Mouse (Mus musculus) stomach, embryonic 14.5 days (tissue): ENCODE data around the gene Bag6. TPM values are rescaled to one million over a fixed set of nuclear protein-coding genes. Genes with fewer than 3 reads are reported as not detected.

ENCODE experiments used
- ATAC-seq: fragments of 200-750 bp; cut with Nextera tagmentation; 2 replicates; pipeline ENCODE4 v1.8.0; 2017; ENCODE audit warnings: low read depth, moderate TSS enrichment; ENCODE audit not compliant: insufficient number of reproducible peaks, insufficient read depth, low FRiP score
- H3K27ac ChIP-seq: fragments of 300-500 bp; sonication (generic); 2 replicates; pipeline ENCODE4 v1.5.1; 2014; ENCODE audit warnings: mild to moderate bottlenecking, low read length, moderate library complexity, mixed read lengths
- H3K27me3 ChIP-seq: fragments of 300-500 bp; sonication (generic); 2 replicates; pipeline ENCODE4 v1.6.1; 2014; ENCODE audit warnings: low read length, control low read depth, mixed read lengths; ENCODE audit not compliant: control insufficient read depth, insufficient read depth
- H3K36me3 ChIP-seq: fragments of 300-500 bp; sonication (generic); 2 replicates; pipeline ENCODE4 v1.6.1; 2014; ENCODE audit warnings: mild to moderate bottlenecking, control low read depth, low read length, moderate library complexity, mixed read lengths; ENCODE audit not compliant: control insufficient read depth, insufficient read depth
- H3K4me1 ChIP-seq: fragments of 300-500 bp; sonication (generic); 2 replicates; pipeline ENCODE4 v1.6.1; 2014; ENCODE audit warnings: low read length, control low read depth, mixed read lengths; ENCODE audit not compliant: control insufficient read depth, insufficient read depth
- H3K4me2 ChIP-seq: fragments of 300-500 bp; sonication (generic); replicated peaks from 2 replicates; pipeline ENCODE4 v1.6.1; 2014; ENCODE audit warnings: low read depth, low read length, control low read depth
- H3K4me3 ChIP-seq: fragments of 300-500 bp; sonication (generic); 2 replicates; pipeline ENCODE4 v1.5.1; 2014; ENCODE audit warnings: low read depth, low read length, control low read depth
- H3K9ac ChIP-seq: fragments of 300-500 bp; sonication (generic); replicated peaks from 2 replicates; pipeline ENCODE4 v1.6.1; 2014; ENCODE audit warnings: low read depth, mild to moderate bottlenecking, control low read depth, low read length, moderate library complexity, mixed read lengths
- H3K9me3 ChIP-seq: fragments of 300-500 bp; sonication (generic); 2 replicates; pipeline ENCODE4 v1.6.1; 2016; ENCODE audit warnings: low read depth, low read length, control low read depth; ENCODE audit not compliant: control insufficient read depth
- WGBS: fragments of 180-500 bp; shearing (Covaris S2); extraction: QIAGEN DNeasy Blood & Tissue Kit; methylation state at CpG from one replicate; pipeline ENCODE4 v1.1.7; 2014; 5-methylcytosine and 5-hydroxymethylcytosine counted together
- polyA plus RNA-seq: library from polyadenylated mRNA; unstranded; fragments of >200 nt; fragmentation: Nextera tagmentation; extraction: Ambion mirVana; gene quantifications from 2 replicates; pipeline ENCODE4 v1.2.1, GENCODE M21; 2014

The Bag6 gene
- polyA plus RNA-seq, 1 experiment from 2014 or later, result 86.5 TPM

DNA sequence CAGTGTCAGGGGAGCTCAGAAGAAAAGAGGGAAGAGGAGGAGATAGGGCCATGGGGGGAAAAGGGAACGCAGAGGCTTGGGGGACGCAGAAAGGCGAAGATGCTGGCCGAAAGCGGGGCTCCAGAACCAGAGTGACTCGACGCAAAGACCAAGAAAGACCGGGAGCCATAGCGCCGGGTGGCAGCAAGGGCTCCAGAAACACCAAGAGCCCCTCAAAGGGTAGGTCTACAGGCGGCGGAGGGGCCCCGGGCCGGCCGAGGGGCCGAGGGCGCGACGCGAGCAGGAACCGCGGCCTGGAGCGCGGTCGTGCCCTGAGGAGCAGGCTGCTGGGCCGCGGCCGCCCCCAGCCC lies 29.2 kb downstream of the Bag6 start:
- Histone ChIP-seq H3K4me1 (peaks cover 18% of the 10 kb centered on the region), H3K27me3 (no peaks in the 10 kb centered on the region), H3K4me2 (peak overlapping the region; percentile 59), H3K9ac (peak overlapping the region; percentile 100), H3K9me3 (no peaks in the 10 kb centered on the region), H3K36me3 (peaks cover 32% of the 10 kb centered on the region), H3K27ac (peak overlapping the region; percentile 95), H3K4me3 (peak overlapping the region; percentile 99)
- ATAC-seq, result no peak
- WGBS, result under 1% methylated on average over 21 of the region's 28 CpGs

DNA sequence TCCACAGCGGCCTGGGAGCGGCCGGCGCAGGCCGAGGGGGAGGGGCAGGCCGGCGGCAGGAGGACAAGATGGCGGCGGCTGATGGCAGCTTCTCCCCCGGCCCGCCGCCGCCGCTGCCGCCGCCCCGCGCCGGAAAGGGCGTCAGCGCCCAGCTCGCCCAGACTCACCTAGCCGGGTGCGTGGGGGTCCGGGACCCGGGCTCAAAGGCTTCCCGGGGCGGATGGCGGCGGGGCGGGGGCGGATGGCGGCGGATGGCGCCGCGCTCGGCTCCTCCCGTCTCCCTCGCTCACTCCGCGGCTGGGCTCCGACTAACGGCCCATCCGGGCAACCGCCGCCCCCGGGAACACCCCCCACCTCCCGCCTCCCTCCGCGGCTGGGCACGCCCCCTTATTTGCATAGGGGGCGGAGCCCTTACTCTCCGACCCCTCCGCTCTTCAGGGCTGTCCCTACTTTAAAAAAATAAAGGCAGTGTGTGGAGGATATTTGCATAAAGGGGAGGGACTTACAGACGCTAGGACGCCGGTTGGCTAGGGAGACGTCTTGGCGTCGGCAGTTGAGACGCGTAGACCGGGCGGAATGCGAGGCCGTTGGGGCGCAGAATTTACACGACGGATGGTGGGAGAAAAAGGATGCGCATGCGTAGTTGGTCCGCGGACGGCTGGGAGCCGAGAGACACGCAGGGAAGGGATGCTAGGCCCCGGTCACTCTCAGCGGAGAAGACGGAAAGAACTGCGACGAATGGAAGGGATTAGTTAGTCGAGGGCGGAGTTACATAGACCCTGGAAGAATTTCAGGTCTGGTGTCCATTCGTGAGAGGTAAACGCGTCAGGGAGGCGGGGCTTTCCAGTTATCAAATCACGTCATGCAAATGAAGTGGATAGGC lies 29.8 kb downstream of the Bag6 start, which contains the start of gene Prrc2a:
Gene Prrc2a, minus strand, starts transcription at position 330 of the 883 bp plus-strand sequence.
- H3K4me1 ChIP-seq, result peaks cover 18% of the 10 kb centered on the region
- peak within 1 kb of the TSS; percentile 59 for H3K4me2 ChIP-seq
- H3K27me3 ChIP-seq, result no peaks in the 10 kb centered on the region
- H3K9ac ChIP-seq, result peak within 1 kb of the TSS; percentile 100
- peak; percentile 97 for ATAC-seq
- H3K27ac ChIP-seq, result peak within 1 kb of the TSS; percentile 96
- H3K36me3 ChIP-seq, result peaks cover 26% of the 10 kb centered on the region
- no peaks in the 10 kb centered on the region for H3K9me3 ChIP-seq
- H3K4me3 ChIP-seq, result peak within 1 kb of the TSS; percentile 99
- under 1% methylated on average over 66 of the region's 89 CpGs for WGBS

GRCm38 (mm10) chr17:35165451-35166155 lies 30.6 kb downstream of the Bag6 start:
- no peaks in the 10 kb centered on the region for H3K9me3 ChIP-seq
- no peaks in the 10 kb centered on the region for H3K27me3 ChIP-seq
- H3K27ac ChIP-seq, result peak overlapping the region; percentile 96
- H3K4me1 ChIP-seq, result peaks cover 18% of the 10 kb centered on the region
- 0 out of 2 replicates have a peak overlapping the region, but pooled peaks have one; percentile 41 for H3K9ac ChIP-seq
- 19% methylated on average over 12 of the region's 12 CpGs for WGBS
- H3K36me3 ChIP-seq, result peaks cover 18% of the 10 kb centered on the region
- peak overlapping the region; percentile 56 for H3K4me2 ChIP-seq
- ATAC-seq, result no peak
- H3K4me3 ChIP-seq, result peak overlapping the region; percentile 99

DNA sequence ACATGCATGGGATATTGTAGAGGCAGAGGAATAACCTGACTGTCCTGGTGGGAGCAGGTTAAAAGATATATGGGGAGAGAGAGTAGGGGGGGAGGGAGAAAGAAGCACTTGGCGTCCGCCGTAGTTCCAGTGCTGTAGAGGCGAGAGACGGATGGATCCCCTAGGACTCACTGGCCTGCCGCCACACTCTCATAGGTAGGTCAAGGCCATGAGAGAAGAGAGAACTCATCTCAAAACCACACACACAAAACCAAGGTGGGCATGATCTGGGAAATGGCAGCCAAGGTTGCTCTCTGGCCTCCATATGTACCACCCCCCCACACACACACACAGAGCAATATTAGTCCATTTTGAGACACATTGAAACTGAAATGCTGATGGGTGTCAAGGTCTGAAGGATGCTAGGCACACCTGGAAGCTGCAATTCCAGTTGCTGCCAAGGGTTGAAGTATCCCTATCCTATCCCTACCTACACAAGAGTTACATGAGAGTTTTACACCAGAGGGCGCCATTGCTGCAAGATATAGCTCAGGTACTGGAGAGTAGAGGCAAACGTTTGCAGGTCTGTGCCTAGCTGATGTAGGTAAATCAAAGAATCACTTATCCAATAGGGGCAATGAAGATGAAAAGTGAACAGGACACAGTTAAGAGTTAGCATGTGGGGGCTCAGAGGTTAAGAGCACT lies 31.5 kb downstream of the Bag6 start:
- Histone ChIP-seq H3K4me2 (peak overlapping the region; percentile 56), H3K4me3 (0 out of 2 replicates have a peak overlapping the region, but pooled peaks have one; percentile 99)
- no peak for ATAC-seq

GRCm38 (mm10) chr17:35167794-35168193 lies 32.8 kb downstream of the Bag6 start:
- Histone ChIP-seq H3K27ac (no peak overlapping the region), H3K36me3 (no peaks in the 10 kb centered on the region), H3K4me3 (no peak overlapping the region), H3K9me3 (no peaks in the 10 kb centered on the region), H3K9ac (no peak overlapping the region), H3K27me3 (no peaks in the 10 kb centered on the region), H3K4me2 (no peak overlapping the region), H3K4me1 (peaks cover 8% of the 10 kb centered on the region; the same call in 1 of the 2 replicates)
- WGBS, result 84% methylated on average over 7 of the region's 7 CpGs
- no peak for ATAC-seq

More for the DNA sequence above, 31.5 kb downstream of the Bag6 start:
- no peak overlapping the region for H3K9ac ChIP-seq
- H3K27me3 ChIP-seq, result no peaks in the 10 kb centered on the region
- no peak overlapping the region for H3K27ac ChIP-seq
- peaks cover 18% of the 10 kb centered on the region for H3K4me1 ChIP-seq
- 65% methylated on average over 8 of the region's 8 CpGs for WGBS
- peaks cover 9% of the 10 kb centered on the region for H3K36me3 ChIP-seq
- H3K9me3 ChIP-seq, result no peaks in the 10 kb centered on the region

DNA sequence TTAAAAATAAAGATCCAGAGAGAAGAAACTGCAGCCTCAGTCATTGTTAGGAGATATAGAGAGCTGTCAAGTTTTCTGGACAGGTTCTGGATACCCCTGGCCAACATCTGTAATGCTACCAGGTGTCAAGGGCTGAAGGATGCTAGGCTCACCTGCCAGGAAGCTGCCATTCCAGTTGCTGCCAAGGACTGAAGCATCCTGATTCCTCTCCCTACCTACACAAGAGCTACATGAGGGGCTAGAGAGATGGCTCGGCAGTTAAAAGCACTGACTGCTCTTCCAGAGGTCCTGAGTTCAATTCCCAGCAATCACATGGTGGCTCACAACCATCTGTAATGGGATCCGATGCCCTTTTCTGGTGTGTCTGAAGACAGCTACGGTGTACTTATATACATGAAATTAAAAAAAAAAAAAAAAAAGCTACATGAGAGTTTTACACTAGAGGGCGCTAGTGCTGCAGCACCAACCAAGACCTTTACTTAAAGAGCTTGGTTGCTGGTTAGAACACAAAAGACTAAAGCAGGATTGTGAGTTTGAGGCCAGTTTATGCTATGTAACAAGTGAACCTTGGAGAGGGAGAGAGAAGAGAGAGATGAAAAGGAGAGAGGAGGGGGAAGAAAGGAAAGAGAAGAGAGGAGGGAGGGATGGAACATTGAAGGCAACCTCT lies 33.7 kb downstream of the Bag6 start:
- Histone ChIP-seq H3K4me1 (0 out of 2 replicates have a peak, but pooled peaks cover 6% of the 10 kb centered on the region), H3K27ac (no peak overlapping the region), H3K4me3 (no peak overlapping the region), H3K36me3 (no peaks in the 10 kb centered on the region), H3K9me3 (no peaks in the 10 kb centered on the region), H3K4me2 (no peak overlapping the region), H3K9ac (no peak overlapping the region), H3K27me3 (no peaks in the 10 kb centered on the region)
- ATAC-seq, result no peak
- WGBS, result 14% methylated on average over 4 of the region's 4 CpGs

DNA sequence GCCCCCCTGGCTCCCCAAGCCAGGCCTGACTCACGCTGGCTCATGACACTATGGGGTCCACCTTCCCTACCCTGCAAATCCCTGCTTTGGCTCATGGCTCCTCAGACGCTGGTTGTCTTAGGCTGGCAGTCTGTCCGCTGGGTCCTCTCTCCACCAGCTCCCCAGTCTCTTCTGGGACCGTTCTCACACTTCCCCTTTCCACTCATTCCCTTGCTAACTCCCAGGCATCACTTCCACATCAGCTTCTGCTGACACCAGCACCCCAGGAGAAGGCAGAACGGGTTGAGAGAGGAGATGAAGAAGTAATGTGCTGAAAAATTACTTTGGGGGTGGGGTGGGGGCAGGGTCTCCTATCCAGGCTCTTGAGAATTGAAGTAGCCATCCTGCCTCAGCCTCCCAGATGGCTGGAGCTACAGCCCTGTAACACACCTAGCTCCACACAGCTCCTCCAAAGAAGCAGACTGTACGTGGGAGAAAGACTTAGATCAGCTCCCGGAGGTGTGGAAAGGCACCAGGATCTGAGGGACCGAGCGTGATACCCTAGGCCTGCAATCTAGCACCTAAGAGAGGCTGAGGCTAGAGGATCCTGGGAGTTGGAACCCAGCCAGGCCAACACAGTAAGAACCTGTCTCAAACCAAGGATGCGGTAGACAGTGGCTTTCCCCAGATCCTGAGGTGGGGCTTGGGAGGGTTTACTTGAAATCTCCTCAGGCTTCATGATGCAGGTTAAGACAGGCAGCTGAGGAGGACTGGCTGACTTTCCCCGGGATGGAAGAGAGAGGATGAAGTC lies 37.7 kb downstream of the Bag6 start:
- H3K4me1 ChIP-seq, result no peaks in the 10 kb centered on the region
- no peaks in the 10 kb centered on the region for H3K9me3 ChIP-seq
- no peak overlapping the region for H3K9ac ChIP-seq
- no peaks in the 10 kb centered on the region for H3K36me3 ChIP-seq
- no peak overlapping the region for H3K4me3 ChIP-seq
- no peak overlapping the region for H3K4me2 ChIP-seq
- H3K27me3 ChIP-seq, result no peaks in the 10 kb centered on the region
- H3K27ac ChIP-seq, result no peak overlapping the region
- WGBS, result 67% methylated on average over 11 of the region's 11 CpGs
- ATAC-seq, result no peak
